Mouse (Mus musculus) liver (tissue): ENCODE measurements around the gene Slc17a7.
A peak's percentile ranks its signal among the peaks of the same experiment; 100 is the strongest.

ENCODE experiments used
- DNase-seq: peaks from one replicate; pipeline ENCODE4 v3.0.0-alpha.2; 2020; ENCODE audit warnings: mixed read lengths

Slc17a7 gene

DNA sequence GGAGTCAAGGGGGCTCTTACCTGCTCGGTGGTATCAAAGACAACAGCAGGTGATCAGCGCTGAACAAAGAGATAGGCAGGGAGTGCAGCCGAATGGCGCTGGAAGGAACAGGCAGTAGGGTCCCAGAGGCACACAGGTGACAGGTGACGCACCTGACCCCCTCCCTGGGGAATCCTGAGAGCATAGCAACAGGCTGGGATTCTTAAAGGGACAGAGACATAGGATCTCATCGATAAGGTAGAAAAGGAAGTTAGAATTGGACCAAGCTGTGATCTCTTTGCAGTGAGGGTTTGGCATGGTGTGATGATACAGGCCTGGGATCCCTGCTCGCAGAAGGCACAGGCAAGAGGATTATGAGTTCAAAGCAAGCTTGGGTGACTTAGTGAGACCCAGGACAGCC is 15.7 kb downstream of the Slc17a7 start, which contains the start of gene Gfy:
Gfy (minus strand) TSS at position 101 of the 400 bp plus-strand sequence.
- no peak for DNase-seq

DNA sequence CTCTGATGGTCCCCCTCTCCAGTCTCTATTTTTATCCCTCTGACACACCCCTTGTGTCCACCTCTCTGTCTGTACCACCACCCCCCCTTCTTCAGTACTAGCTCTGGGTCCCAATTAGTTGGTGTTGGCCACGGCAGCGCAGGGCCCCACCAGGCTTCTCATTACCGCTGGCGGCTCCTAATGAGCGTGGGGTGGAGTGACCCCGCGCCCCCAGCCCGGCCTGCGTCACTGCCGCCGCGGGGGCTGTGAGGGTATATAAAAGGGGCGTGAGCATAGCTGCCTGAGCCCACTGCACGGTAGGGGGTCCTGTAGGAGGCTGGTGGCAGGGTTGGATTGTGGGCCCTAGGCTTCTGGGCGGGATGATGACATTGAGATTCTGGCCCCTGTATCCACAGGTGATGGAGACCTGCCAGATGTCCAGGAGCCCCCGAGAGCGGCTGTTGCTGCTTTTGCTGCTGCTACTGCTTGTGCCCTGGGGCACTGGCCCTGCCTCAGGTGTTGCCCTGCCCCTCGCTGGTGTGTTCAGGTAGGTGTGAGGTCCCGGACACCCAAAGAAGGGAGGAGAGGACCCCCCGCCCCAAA is 17.2 kb downstream of the Slc17a7 start, which contains the start of gene Pth2:
Pth2 (plus strand) TSS at position 100 of the 582 bp plus-strand sequence.
- DNase-seq, result no peak

GRCm38 (mm10) chr7:45181540-45181939 is 17.8 kb downstream of the Slc17a7 start:
- peak; percentile 36 for DNase-seq

DNA sequence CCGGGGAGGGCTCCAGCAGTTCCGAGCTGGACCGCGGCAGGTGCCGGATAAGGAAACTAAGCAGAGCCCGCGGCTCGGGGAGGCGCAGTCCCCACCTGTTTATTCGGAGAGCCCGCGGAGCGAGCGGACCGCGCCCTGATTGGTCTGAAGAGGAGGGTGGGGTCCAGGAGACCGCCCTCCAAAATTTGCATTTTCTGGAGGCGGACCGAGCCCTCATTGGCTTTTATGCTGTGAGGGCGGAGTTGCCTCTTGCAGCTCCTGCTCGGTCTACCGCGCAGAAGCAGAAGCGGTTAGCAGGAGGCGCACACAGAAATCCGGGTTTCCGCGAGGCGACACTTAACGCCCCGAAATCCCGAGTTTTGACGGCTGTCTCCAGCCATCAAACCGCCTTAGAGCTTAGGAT is 18.5 kb downstream of the Slc17a7 start:
- peak; percentile 90 for DNase-seq

DNA sequence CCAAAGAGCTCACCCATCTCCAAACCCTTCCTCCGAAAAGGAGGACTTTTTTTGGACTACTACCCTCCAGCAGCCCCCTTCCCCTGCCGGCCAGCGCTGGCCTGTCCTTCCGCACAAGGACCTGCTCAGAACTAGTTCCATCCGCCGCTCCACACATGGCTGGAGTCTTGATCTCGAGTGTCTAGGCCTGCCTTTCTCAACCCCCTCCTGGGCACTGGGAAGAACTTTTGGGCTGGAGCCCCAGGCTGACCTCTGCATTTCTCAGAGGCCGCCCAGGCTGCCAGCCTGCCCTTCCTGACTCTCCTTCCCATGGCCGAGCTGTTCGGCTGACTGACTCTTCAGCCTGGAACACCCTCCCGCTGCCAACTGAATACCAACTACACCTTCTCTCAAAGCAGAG is 18.9 kb downstream of the Slc17a7 start:
- DNase-seq, result no peak

GRCm38 (mm10) chr7:45183672-45184071 is 19.9 kb downstream of the Slc17a7 start:
- no peak for DNase-seq

DNA sequence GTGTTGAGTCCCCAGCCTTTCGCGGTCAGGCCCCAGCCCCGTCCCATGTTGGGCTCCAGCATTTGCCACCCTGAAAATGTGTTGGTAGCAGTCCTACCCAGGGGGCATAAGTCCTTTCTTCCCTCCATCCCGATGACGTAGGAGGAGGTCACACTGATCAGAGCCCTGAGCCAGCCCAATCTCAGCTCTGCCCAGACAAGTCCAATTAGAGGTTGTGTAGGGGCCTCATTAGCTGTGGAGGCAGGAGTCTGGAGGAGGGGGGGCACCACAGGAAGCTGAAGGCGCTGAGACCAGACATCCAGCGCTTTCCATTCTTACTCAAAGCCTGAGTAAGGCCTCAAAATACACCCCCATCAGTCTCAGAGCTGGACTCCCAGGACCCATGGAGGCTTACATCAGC is 22.2 kb downstream of the Slc17a7 start:
- DNase-seq, result no peak

DNA sequence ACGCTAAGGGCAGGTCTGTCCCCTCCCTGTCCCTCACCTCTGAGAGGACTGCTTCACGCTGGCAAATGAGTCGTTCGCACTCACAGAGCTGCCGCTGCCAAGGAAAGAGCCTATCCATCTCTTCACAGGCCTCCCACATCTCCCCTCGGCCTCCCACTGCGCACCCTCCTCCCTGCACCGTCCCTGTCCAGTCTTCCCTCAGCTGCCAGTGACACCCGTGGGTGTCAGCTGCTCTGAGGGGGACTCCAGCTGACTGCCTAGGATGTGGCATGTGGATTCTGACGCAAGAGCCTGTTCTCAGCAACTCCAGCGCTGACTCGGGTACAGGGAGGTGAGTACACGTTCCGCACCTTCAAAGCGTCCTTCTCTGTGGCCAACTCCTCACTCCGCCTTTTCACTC is 25.9 kb downstream of the Slc17a7 start:
- no peak for DNase-seq

DNA sequence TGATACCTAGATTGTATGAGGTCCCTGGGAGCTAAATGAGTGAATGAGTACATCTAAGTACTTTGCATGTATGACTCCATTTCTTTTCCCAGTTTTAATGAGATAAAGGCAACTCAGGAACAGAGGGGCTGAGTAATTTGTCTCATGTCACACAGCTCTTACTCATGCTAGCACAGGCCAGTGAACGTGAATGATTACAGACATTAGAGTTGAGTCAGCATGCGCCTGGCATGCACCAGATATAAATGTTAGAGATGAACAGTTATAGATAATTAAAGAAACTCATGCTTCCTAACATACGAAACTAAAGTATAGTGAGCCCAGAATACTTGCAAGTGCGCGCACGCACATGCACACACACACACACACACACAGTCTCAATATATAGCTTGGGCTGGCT is 26.4 kb downstream of the Slc17a7 start:
- no peak for DNase-seq

GRCm38 (mm10) chr7:45191161-45191560 is 27.4 kb downstream of the Slc17a7 start:
- DNase-seq, result no peak

- DNase-seq, result no peak
Observed at GRCm38 (mm10) chr7:45191803-45192363, 28.1 kb downstream of the Slc17a7 start.

DNA sequence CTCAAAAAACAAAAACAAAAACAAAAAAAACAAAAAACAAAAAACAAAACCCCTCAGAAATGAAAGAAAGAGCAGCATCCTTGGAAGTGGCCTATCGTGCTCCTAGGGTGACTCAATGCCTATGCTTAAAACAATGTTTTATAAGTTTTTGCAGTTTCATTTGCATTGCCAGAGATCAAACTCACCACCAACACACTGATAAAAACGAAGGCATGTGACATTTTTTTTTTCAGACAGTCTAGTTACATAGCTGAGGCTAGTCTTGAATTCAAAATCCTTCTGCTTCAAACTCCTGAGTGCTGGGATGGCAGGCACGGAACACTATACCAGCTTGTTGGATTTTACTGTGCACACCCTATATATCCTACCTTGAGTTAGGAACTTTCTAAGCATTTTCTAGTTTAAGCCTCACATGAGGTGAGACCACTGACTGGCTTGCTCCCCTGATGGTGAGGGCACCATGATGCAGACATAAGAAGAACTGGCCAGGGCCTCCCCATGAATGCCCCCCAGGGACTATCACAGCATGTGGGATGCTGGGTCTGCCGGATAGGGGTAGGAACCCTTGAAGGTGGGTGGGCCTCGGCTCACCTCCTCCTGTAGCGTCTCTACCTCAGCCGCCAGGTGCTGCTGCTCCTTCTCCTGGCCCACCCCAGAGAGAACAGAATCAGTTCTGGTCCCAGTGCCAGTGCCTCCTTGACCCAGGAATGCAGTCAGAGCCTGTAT is 29.0 kb downstream of the Slc17a7 start:
- no peak for DNase-seq

DNA sequence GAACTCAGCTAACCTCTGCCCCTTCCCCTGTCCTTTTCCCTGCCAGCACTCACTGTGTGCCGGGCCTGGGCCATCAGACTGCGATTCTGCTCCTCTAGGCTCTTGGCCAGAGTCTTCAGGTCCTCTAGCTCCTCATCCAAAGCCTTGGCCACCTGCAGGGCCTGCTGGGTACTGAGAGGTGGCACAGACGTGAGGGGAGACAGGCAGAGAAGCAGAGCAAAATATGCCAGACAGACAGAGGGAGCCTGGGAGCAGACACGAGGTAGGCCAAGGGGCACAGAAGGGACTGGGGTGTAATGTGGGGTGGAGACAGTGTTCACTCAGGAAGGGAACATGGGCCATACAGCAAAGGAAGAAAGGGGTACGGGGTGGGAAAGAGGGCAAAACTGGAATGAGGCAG is 29.7 kb downstream of the Slc17a7 start:
- DNase-seq, result no peak

GRCm38 (mm10) chr7:45193871-45194785 is 30.4 kb downstream of the Slc17a7 start:
- no peak for DNase-seq

DNA sequence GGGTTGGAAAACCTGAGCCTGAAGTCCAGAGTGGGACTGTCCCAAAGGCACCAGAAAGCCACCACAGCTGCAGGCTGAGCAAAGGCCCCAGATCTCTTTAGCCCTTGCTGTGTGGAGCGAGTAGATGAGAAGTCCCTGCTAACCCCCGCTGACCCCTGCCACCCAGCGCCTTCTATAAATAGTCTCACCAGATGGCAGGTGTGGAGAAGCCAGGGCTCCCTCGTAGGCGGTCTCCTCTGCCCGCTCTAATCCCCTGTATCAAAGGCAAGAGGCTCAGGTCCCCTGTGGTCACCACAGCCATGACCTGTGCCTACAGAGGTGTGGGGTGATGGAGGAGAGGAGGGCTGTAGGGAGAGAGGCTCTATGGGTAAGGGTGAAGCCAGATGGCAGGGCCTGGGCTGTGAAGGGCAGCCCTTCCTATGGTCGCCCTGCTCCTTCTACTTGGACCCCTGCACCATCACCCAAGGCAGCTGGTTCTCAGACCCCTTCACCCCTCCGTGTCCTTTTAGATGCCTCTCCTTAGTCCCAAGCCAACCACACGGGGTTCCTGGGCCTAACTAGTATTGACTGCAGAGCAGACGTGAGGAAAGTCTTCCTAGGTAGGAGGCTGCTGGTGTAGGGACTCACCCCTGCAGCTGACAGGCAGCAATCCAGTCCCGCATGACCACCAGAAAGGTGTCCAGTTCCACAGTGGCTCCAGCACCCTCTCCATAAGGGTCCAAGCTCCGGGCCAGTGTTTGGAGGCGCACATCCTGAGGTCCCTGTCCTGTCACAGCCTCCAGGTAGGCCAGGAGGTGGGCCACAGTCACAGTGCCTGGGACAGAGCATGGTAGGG is 31.8 kb downstream of the Slc17a7 start:
- no peak for DNase-seq

- DNase-seq, result no peak
Observed at GRCm38 (mm10) chr7:45196176-45196535, 32.4 kb downstream of the Slc17a7 start.

- DNase-seq, result no peak
Observed at GRCm38 (mm10) chr7:45196994-45197393, 33.2 kb downstream of the Slc17a7 start.

DNA sequence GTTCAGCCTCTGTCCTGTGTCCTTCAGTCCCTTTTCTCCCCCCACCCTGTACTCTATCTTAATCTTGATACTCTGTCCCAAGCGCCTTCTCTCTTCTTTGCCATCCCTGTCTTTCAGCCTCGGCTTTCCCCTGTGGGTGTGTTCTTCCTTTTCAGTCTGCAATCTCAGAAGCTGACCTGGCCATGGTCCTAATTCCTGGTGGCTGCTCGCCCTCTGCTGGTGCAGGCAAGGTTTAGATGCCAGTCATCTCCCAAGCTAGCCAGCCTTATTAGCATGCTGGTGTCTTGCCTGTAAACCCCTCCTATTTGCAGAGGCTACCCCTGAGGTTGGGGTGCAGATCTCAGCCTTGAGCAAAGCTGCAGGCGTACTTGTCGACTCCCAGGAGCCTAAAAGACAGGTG is 34.7 kb downstream of the Slc17a7 start:
- peak; percentile 64 for DNase-seq

GRCm38 (mm10) chr7:45198961-45199360 is 35.2 kb downstream of the Slc17a7 start:
- DNase-seq, result no peak

- no peak for DNase-seq
Observed at GRCm38 (mm10) chr7:45202654-45203053, 38.9 kb downstream of the Slc17a7 start.

DNA sequence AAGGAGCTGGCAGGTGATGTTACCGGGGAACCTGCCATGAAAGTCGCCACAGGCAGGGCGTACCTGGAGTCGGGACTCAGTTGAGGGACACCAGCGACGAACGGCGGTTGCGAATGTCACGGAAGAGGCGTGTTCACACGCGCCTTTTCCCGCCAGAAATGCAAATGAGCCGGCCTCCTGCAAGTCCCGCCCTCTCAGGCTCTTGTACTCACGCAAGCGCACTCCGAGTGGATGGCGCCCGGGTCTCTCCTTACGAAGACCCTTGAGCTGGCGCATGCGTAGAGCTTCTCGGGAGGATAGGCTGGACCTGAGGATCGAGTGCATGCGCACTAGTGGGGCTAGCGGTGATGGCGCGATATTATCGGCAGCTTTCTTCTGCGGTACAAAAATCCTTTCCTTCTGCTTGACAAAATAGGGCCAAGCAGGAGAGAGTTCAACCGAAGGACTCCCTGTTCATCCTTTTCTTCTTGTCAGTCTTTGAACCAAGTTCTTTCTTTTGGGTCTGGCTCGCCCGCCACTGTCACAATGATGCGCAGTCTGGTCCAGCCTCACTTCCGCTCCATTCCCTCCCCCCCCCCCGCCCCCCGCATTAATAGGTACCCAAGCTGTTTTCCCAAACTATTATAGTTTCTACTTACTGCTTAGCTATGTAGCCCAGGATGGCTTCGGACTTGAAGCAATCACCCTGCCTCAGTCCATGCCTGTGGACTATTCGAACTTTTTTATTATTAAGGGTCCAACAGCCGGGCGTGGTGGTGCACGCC is 40.8 kb downstream of the Slc17a7 start, which contains the start of gene Ccdc155:
Ccdc155 (minus strand) TSS at position 513 of the 764 bp plus-strand sequence.
- DNase-seq, result peak; percentile 92
